Mouse (Mus musculus) testis, adult 2 months (tissue): Measurements from ENCODE around the gene Parva.

Source experiments
- CTCF ChIP-seq: fragments of 200-500 bp; IDR thresholded peaks from 2 replicates; pipeline ENCODE4 v1.5.1; 2012; ENCODE audit warnings: low read depth, mild to moderate bottlenecking, inconsistent platforms, low read length, moderate library complexity; ENCODE audit not compliant: control insufficient read depth, insufficient read depth, insufficient replicate concordance
- POLR2A ChIP-seq: fragments of 200-500 bp; IDR thresholded peaks from 2 replicates; pipeline ENCODE4 v1.6.1; 2012; ENCODE audit warnings: low read depth, mild to moderate bottlenecking, inconsistent platforms, low read length, moderate library complexity; ENCODE audit not compliant: control insufficient read depth

DNA sequence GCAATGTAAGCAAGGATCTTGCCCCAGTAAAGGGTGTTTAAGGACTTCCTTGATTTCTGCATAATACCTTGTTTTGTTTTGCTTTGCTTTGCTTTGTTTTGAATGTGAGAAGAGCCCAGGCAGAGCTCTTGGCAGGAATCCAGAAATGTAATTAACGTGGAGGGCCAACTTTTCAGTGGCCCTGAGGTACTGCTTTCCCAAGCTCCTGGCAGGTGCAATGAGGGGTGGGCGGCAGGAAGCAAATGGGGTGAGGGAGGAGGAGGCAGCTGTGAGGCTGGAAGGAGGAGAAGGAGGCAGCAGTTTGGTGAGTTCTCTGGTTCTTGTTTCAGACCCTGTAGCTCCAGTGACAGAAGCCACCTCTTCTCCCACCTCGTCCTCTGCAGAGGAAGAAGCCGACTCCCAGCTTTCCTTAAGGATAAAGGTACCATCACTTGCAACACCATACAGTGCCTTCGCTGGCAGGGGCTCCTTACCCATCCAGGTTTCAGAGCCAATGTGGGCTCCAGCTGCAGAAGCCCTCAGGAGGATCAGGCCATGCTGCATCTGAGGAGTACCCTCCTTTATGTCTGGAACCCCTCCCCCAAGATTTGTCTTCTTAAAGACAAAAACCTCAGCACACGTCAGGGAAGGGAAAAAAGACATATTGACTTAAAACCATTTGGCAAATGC lies 36.2 kb upstream of the Parva start:
- TF ChIP-seq CTCF (no peak), POLR2A (no peak)
